Comparison of ENCODE assay signal across 27 mouse cellular contexts in the genomic region with DNA sequence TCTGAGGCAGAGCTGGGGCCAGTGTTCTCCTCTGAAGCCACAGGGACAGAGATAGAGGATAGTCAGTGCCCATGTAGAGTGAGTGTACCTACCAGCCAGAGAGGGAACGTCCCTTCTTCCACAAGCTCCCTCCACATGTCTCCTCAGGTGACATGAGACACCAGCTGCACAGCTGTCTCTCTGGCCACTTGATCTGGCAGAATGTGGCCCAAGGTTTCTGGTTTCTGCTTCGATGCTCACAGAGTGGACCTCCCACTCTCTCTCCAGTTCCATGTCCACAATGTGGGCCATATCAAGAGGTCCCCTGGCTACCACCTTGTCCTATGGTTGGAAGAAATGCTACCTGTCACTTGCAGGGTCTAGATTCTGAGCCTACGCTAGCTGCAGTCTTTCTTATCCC.
DNase-seq lines count a peak whose midpoint lies in the region; ATAC-seq and TF ChIP-seq lines count a peak whose summit lies in the region.
"Had no signal": no experiment of that assay in that cellular context is flagged by ENCODE, and none has a peak within 500 bp of the region (broad histone marks: within the 10 kb centered on the region; RNA-seq: fewer than 3 reads in every experiment).

No protein-coding gene starts in this region.

- H3K27me3 ChIP-seq in kidney, embryonic 16.5 days (ENCODE audit: insufficient read depth, low read length), result no peaks in the 10 kb centered on the region
- peaks cover 43% of the 10 kb centered on the region for H3K27me3 ChIP-seq in myocyte (ENCODE audit: control insufficient read depth, insufficient read depth, insufficient read length)
- H3K27me3 ChIP-seq: embryonic facial prominence, embryonic 12.5 days; embryonic facial prominence, embryonic 15.5 days; heart, embryonic 12.5 days; heart, embryonic 15.5 days; hindbrain, embryonic 13.5 days had no signal

- 42% methylated on average over 3 of the region's 3 CpGs for WGBS in kidney, embryonic 16.5 days

- H3K9ac ChIP-seq in kidney, embryonic 16.5 days (replicated peaks; ENCODE audit: low read length), result no peak overlapping the region
- H3K9ac ChIP-seq: embryonic facial prominence, embryonic 12.5 days; embryonic facial prominence, embryonic 15.5 days; forebrain, postnatal 0 days; heart, embryonic 12.5 days; heart, embryonic 15.5 days; hindbrain, embryonic 13.5 days had no signal

- no peaks in the 10 kb centered on the region for H3K4me1 ChIP-seq in kidney, embryonic 16.5 days (ENCODE audit: insufficient read depth, low read length)
- H3K4me1 ChIP-seq: embryonic facial prominence, embryonic 12.5 days; embryonic facial prominence, embryonic 15.5 days; heart, embryonic 12.5 days; heart, embryonic 15.5 days; hindbrain, embryonic 10.5 days; hindbrain, embryonic 13.5 days had no signal

- TF ChIP-seq POLR2A in myocyte (IDR thresholded peaks at IDR 0.05; ENCODE audit: insufficient read length, low read depth), result no peak

- H3K9me3 ChIP-seq in kidney, embryonic 16.5 days (ENCODE audit: low read length), result no peaks in the 10 kb centered on the region
- H3K9me3 ChIP-seq: embryonic facial prominence, embryonic 12.5 days; embryonic facial prominence, embryonic 15.5 days; G1E; heart, embryonic 12.5 days; heart, embryonic 15.5 days; hindbrain, embryonic 10.5 days; hindbrain, embryonic 13.5 days had no signal

- H3K79me2 ChIP-seq in myocyte (ENCODE audit: control insufficient read depth, insufficient read depth), result no peaks in the 10 kb centered on the region

- ATAC-seq in kidney, embryonic 16.5 days (ENCODE audit: low FRiP score, low TSS enrichment), result peak; percentile 20; the same call in 1 of the 2 replicates
- ATAC-seq: forebrain, embryonic 14.5 days; forebrain, postnatal 0 days; hindbrain, embryonic 16.5 days; Patski had no signal

- H3K36me3 ChIP-seq in kidney, embryonic 16.5 days (ENCODE audit: insufficient read depth, low read length), result no peaks in the 10 kb centered on the region
- no peaks in the 10 kb centered on the region for H3K36me3 ChIP-seq in myocyte (ENCODE audit: control insufficient read depth, insufficient read depth)
- H3K36me3 ChIP-seq: embryonic facial prominence, embryonic 12.5 days; embryonic facial prominence, embryonic 15.5 days; G1E; heart, embryonic 12.5 days; heart, embryonic 15.5 days; hindbrain, embryonic 10.5 days had no signal

- DNase-seq in gastrocnemius, adult 2 months, result peak; percentile 54
- no peak for DNase-seq in gastrocnemius, postnatal 4 days (ENCODE audit: low spot score in 2 of 2)
- no peak for DNase-seq in kidney, postnatal 14 days
- DNase-seq in cerebellum, adult 11-12 months, result no peak
- DNase-seq: adrenal gland, postnatal 10 days; adrenal gland, postnatal 36 days; B cell, adult 2 months; cerebellum, adult 2 months; cerebellum, adult 9-11 months; cerebellum, postnatal 25 days; forebrain, postnatal 0 days; gastrocnemius, postnatal 14 days; heart, adult 18-20 months; heart, postnatal 10 days; heart, postnatal 36 days had no signal

- intact Hi-C loops in gastrocnemius, adult 2 months (cut with DNase I), result loop anchor here (10.0 kb wide), 1 partner anchor 534 kb away; no protein-coding TSS in a partner anchor

- no peak for TF ChIP-seq CTCF in gastrocnemius, adult 2 months (IDR thresholded peaks at IDR 0.05)

- H3K4me2 ChIP-seq in kidney, embryonic 16.5 days (replicated peaks; ENCODE audit: low read depth, low read length), result no peak overlapping the region
- no peak overlapping the region for H3K4me2 ChIP-seq in myocyte (ENCODE audit: low read depth)
- H3K4me2 ChIP-seq: embryonic facial prominence, embryonic 12.5 days; embryonic facial prominence, embryonic 15.5 days; heart, embryonic 12.5 days; heart, embryonic 15.5 days; hindbrain, embryonic 13.5 days had no signal

- H3K4me3 ChIP-seq in gastrocnemius, adult 2 months, result no peak overlapping the region
- H3K4me3 ChIP-seq in kidney, embryonic 16.5 days (ENCODE audit: low read length), result no peak overlapping the region
- no peak overlapping the region for H3K4me3 ChIP-seq in myocyte
- H3K4me3 ChIP-seq: embryonic facial prominence, embryonic 12.5 days; embryonic facial prominence, embryonic 15.5 days; heart, embryonic 12.5 days; heart, embryonic 15.5 days; hindbrain, embryonic 10.5 days; hindbrain, embryonic 13.5 days had no signal

- H3ac ChIP-seq in myocyte (ENCODE audit: control insufficient read depth, insufficient read length), result no peak overlapping the region

- H3K27ac ChIP-seq in gastrocnemius, adult 2 months, result peak overlapping the region; percentile 61
- H3K27ac ChIP-seq in kidney, embryonic 16.5 days (ENCODE audit: low read length), result no peak overlapping the region
- H3K27ac ChIP-seq: embryonic facial prominence, embryonic 12.5 days; embryonic facial prominence, embryonic 15.5 days; heart, embryonic 15.5 days; hindbrain, embryonic 10.5 days; hindbrain, embryonic 13.5 days had no signal

TF ChIP-seq in myocyte, 11 proteins besides CTCF, POLR2A, EP300 and RAD21:
- TF ChIP-seq REST (IDR thresholded peaks at IDR 0.05; ENCODE audit: insufficient read depth, insufficient read length) (no peak), E2F4 (IDR thresholded peaks at IDR 0.05; ENCODE audit: insufficient read depth) (no peak), USF1 (IDR thresholded peaks at IDR 0.05; ENCODE audit: low read depth) (no peak), POLR2AphosphoS2 (IDR thresholded peaks at IDR 0.05; ENCODE audit: insufficient read length, low read depth) (no peak), MYOD1 (IDR thresholded peaks at IDR 0.05; ENCODE audit: control insufficient read depth in 1 of 3, insufficient read length in 2 of 3, low read depth in 2 of 3) (peak in 2 of 3 experiments; percentile 44 to 47), SRF (IDR thresholded peaks at IDR 0.05; ENCODE audit: control insufficient read depth, insufficient read length, low read depth) (no peak), MYOG (IDR thresholded peaks at IDR 0.05; ENCODE audit: control insufficient read depth in 1 of 3, insufficient read depth in 1 of 3, insufficient read length in 2 of 3, low read depth in 2 of 3) (no peak), TCF12 (IDR thresholded peaks at IDR 0.05; ENCODE audit: insufficient read depth, poor library complexity, severe bottlenecking) (no peak)
TF ChIP-seq in myocyte: peak in this region for 1.
